Comparison of ENCODE assay signal across 18 mouse cellular contexts in the genomic region with DNA sequence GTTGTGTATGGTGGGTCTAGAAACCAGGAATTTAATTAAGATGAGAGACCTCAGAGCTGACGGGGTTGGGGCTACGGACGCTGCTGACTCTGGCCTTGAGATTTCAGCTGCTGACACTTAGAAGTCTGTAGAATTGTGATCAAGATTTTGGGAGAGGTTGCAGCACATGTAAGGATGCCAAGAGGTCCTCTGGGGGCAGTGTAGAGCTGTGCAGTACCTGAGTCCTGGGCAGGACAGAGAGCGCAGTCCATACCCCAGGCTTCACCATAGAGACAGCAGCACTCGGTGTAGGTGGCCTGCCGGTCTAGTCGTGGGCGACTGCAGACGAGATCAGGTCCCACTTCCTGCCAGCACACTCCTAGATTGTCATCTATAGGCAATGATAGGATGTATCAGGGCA. TPM values are rescaled to one million over a fixed set of nuclear protein-coding genes. Genes with fewer than 3 reads are reported as not detected.
DNase-seq lines count a peak whose midpoint lies in the region; ATAC-seq and TF ChIP-seq lines count a peak whose summit lies in the region.
"Had no signal": no experiment of that assay in that cellular context is flagged by ENCODE, and none has a peak within 500 bp of the region (broad histone marks: within the 10 kb centered on the region; RNA-seq: fewer than 3 reads in every experiment).

No protein-coding gene starts in this region.

- TF ChIP-seq CTCF in cerebellum, adult 2 months (IDR thresholded peaks at IDR 0.05; ENCODE audit: borderline replicate concordance, insufficient read depth, low read depth, low read length): peak; percentile 33; the same call in 1 of the 2 replicates

- WGBS in cerebellum, adult 2 months: 77% methylated on average over 9 of the region's 9 CpGs
- WGBS in kidney, embryonic 16.5 days: 69% methylated on average over 9 of the region's 9 CpGs
- WGBS in kidney, embryonic 14.5 days: 70% methylated on average over 9 of the region's 9 CpGs
- WGBS in neural tube, embryonic 15.5 days: 66% methylated on average over 9 of the region's 9 CpGs

- H3K27me3 ChIP-seq in cerebellum, adult 2 months (ENCODE audit: control insufficient read depth, insufficient read depth, low read length): no peaks in the 10 kb centered on the region
- no peaks in the 10 kb centered on the region; the same call in 1 of the 2 replicates for H3K27me3 ChIP-seq in kidney, embryonic 16.5 days (ENCODE audit: insufficient read depth, low read length)
- H3K27me3 ChIP-seq in kidney, embryonic 14.5 days (ENCODE audit: control insufficient read depth, insufficient read depth, low read length): peaks cover 3% of the 10 kb centered on the region; the same call in 1 of the 2 replicates
- H3K27me3 ChIP-seq in neural tube, embryonic 15.5 days (replicated peaks): peaks cover 12% of the 10 kb centered on the region

- peak; percentile 40; the same call in 1 of the 2 replicates for ATAC-seq in kidney, embryonic 16.5 days (ENCODE audit: low FRiP score, low TSS enrichment)
- no peak for ATAC-seq in kidney, embryonic 14.5 days (ENCODE audit: low FRiP score, low TSS enrichment)
- ATAC-seq in neural tube, embryonic 15.5 days (ENCODE audit: low FRiP score): no peak

- no peak overlapping the region for H3K27ac ChIP-seq in cerebellum, adult 2 months (ENCODE audit: insufficient read depth, low read length)
- no peak overlapping the region for H3K27ac ChIP-seq in kidney, embryonic 16.5 days (ENCODE audit: low read length)
- H3K27ac ChIP-seq in kidney, embryonic 14.5 days (ENCODE audit: low read depth, low read length): no peak overlapping the region
- H3K27ac ChIP-seq in neural tube, embryonic 15.5 days (replicated peaks): no peak overlapping the region
- H3K27ac ChIP-seq: hindbrain, embryonic 14.5 days; limb, embryonic 12.5 days had no signal

- TF ChIP-seq POLR2A in cerebellum, adult 2 months (IDR thresholded peaks at IDR 0.05; ENCODE audit: borderline replicate concordance, insufficient read depth, low read length): no peak

- H3K9me3 ChIP-seq in kidney, embryonic 16.5 days (ENCODE audit: low read length): no peaks in the 10 kb centered on the region
- H3K9me3 ChIP-seq in kidney, embryonic 14.5 days (ENCODE audit: control insufficient read depth, low read length): no peaks in the 10 kb centered on the region
- no peaks in the 10 kb centered on the region for H3K9me3 ChIP-seq in neural tube, embryonic 15.5 days (replicated peaks)
- H3K9me3 ChIP-seq: limb, embryonic 12.5 days had no signal

- no peak overlapping the region for H3K9ac ChIP-seq in kidney, embryonic 16.5 days (replicated peaks; ENCODE audit: low read length)
- H3K9ac ChIP-seq in kidney, embryonic 14.5 days (ENCODE audit: low read depth, low read length): no peak overlapping the region
- H3K9ac ChIP-seq in neural tube, embryonic 15.5 days (replicated peaks): no peak overlapping the region
- H3K9ac ChIP-seq: hindbrain, embryonic 14.5 days; limb, embryonic 12.5 days had no signal

- H3K4me3 ChIP-seq in cerebellum, adult 2 months (replicated peaks; ENCODE audit: insufficient read depth, low read depth, low read length): no peak overlapping the region
- no peak overlapping the region for H3K4me3 ChIP-seq in kidney, embryonic 16.5 days (ENCODE audit: low read length)
- H3K4me3 ChIP-seq in kidney, embryonic 14.5 days (ENCODE audit: low read length): no peak overlapping the region
- no peak overlapping the region for H3K4me3 ChIP-seq in neural tube, embryonic 15.5 days (replicated peaks)
- H3K4me3 ChIP-seq: limb, embryonic 12.5 days had no signal

- no peaks in the 10 kb centered on the region for H3K36me3 ChIP-seq in kidney, embryonic 16.5 days (ENCODE audit: insufficient read depth, low read length)
- H3K36me3 ChIP-seq in kidney, embryonic 14.5 days (ENCODE audit: control insufficient read depth, insufficient read depth, low read length): no peaks in the 10 kb centered on the region
- H3K36me3 ChIP-seq in neural tube, embryonic 15.5 days: no peaks in the 10 kb centered on the region
- H3K36me3 ChIP-seq: limb, embryonic 12.5 days had no signal

- no peak overlapping the region for H3K4me2 ChIP-seq in kidney, embryonic 16.5 days (replicated peaks; ENCODE audit: low read depth, low read length)
- no peak overlapping the region for H3K4me2 ChIP-seq in kidney, embryonic 14.5 days (replicated peaks; ENCODE audit: low read depth, low read length)
- no peak overlapping the region for H3K4me2 ChIP-seq in neural tube, embryonic 15.5 days
- H3K4me2 ChIP-seq: heart, embryonic 11.5 days; hindbrain, embryonic 14.5 days; limb, embryonic 12.5 days had no signal

- DNase-seq in cerebellum, adult 2 months: no peak
- no peak for DNase-seq in cerebellum, adult 18-20 months
- peak; percentile 34 for DNase-seq in thymus, postnatal 4 days
- DNase-seq in thymus, postnatal 14 days: no peak
- DNase-seq in adrenal gland, adult 18-20 months (ENCODE audit: low spot score in 2 of 2): no peak
- DNase-seq: adrenal gland, postnatal 10 days; kidney, postnatal 14 days; lung, postnatal 14 days; right cerebral cortex, adult 18-20 months had no signal

- peaks cover 4% of the 10 kb centered on the region; the same call in 1 of the 2 replicates for H3K4me1 ChIP-seq in cerebellum, adult 2 months (ENCODE audit: control insufficient read depth, insufficient read depth, low read length)
- peaks cover 12% of the 10 kb centered on the region; the same call in 1 of the 2 replicates for H3K4me1 ChIP-seq in kidney, embryonic 16.5 days (ENCODE audit: insufficient read depth, low read length)
- peaks cover 13% of the 10 kb centered on the region for H3K4me1 ChIP-seq in kidney, embryonic 14.5 days (ENCODE audit: control insufficient read depth, insufficient read depth, low read length)
- H3K4me1 ChIP-seq in neural tube, embryonic 15.5 days: peaks cover 11% of the 10 kb centered on the region

RNA-seq across cellular contexts. Expression of a gene that starts 29.9 kb away (rescaled TPM):
- 26.9 and 28.2 TPM in 2 replicates for polyA plus RNA-seq in cerebellum, adult 2 months (2012; rRNA removed)
- polyA plus RNA-seq in kidney, embryonic 16.5 days (2015; fragmentation: Nextera tagmentation; extraction: Ambion mirVana): 45.9 and 55.8 TPM in 2 replicates
- 23.4 and 26.0 TPM in 2 replicates for polyA plus RNA-seq in kidney, embryonic 14.5 days (2014; fragmentation: Nextera tagmentation; extraction: Ambion mirVana)
- polyA plus RNA-seq in neural tube, embryonic 15.5 days (2015; fragmentation: Nextera tagmentation; extraction: Ambion mirVana): 10.7 and 17.8 TPM in 2 replicates
- 10 to 100 TPM; 88.5 to 90.6 TPM for total RNA-seq in adrenal gland, adult 18-20 months (2021)
- total RNA-seq: monocyte, adult 5-6 weeks; neutrophil, adult 5-6 weeks had no signal

RNA-seq across cellular contexts. Expression of a gene that starts 48.3 kb away (rescaled TPM):
- polyA plus RNA-seq in cerebellum, adult 2 months (2012; rRNA removed): 41.6 and 43.7 TPM in 2 replicates
- polyA plus RNA-seq in kidney, embryonic 16.5 days (2015; fragmentation: Nextera tagmentation; extraction: Ambion mirVana): 51.4 and 56.9 TPM in 2 replicates
- 38.4 and 41.0 TPM in 2 replicates for polyA plus RNA-seq in kidney, embryonic 14.5 days (2014; fragmentation: Nextera tagmentation; extraction: Ambion mirVana)
- 28.9 and 33.4 TPM in 2 replicates for polyA plus RNA-seq in neural tube, embryonic 15.5 days (2015; fragmentation: Nextera tagmentation; extraction: Ambion mirVana)
- total RNA-seq in adrenal gland, adult 18-20 months (2021): 10 to 100 TPM; 18.3 to 19.4 TPM

RNA-seq across cellular contexts. Expression of a gene that starts 49.3 kb away (rescaled TPM):
- polyA plus RNA-seq in cerebellum, adult 2 months (2012; rRNA removed): 56.7 and 64.1 TPM in 2 replicates
- polyA plus RNA-seq in kidney, embryonic 16.5 days (2015; fragmentation: Nextera tagmentation; extraction: Ambion mirVana): 13.5 and 16.4 TPM in 2 replicates
- 9.1 and 10.8 TPM in 2 replicates for polyA plus RNA-seq in kidney, embryonic 14.5 days (2014; fragmentation: Nextera tagmentation; extraction: Ambion mirVana)
- polyA plus RNA-seq in neural tube, embryonic 15.5 days (2015; fragmentation: Nextera tagmentation; extraction: Ambion mirVana): 47.7 and 60.7 TPM in 2 replicates
- total RNA-seq in adrenal gland, adult 18-20 months (2021): 1 to 10 TPM; 6.8 to 7.7 TPM

RNA-seq across cellular contexts. Expression of a gene that starts 49.7 kb away (rescaled TPM):
- 0.38 TPM in 1 of 2 replicates, not detected in the other for polyA plus RNA-seq in cerebellum, adult 2 months (2012; rRNA removed)
- 0.64 and 0.80 TPM in 2 replicates for polyA plus RNA-seq in kidney, embryonic 16.5 days (2015; fragmentation: Nextera tagmentation; extraction: Ambion mirVana)
- 1.9 TPM in 1 of 2 replicates, not detected in the other for polyA plus RNA-seq in kidney, embryonic 14.5 days (2014; fragmentation: Nextera tagmentation; extraction: Ambion mirVana)
- polyA plus RNA-seq in neural tube, embryonic 15.5 days (2015; fragmentation: Nextera tagmentation; extraction: Ambion mirVana): not detected in 2 replicates
- 1 to 10 TPM in 1 of 2 experiments, not detected in 1; 1.7 TPM for total RNA-seq in adrenal gland, adult 18-20 months (2021)
- total RNA-seq: layer of hippocampus, postnatal 25 days; monocyte, adult 5-6 weeks; neutrophil, adult 5-6 weeks had no signal
- polyA plus RNA-seq: hindbrain, embryonic 14.5 days; limb, embryonic 12.5 days had no signal
